Comparison of ENCODE assay signal across 8 mouse cellular contexts in the genomic region with DNA sequence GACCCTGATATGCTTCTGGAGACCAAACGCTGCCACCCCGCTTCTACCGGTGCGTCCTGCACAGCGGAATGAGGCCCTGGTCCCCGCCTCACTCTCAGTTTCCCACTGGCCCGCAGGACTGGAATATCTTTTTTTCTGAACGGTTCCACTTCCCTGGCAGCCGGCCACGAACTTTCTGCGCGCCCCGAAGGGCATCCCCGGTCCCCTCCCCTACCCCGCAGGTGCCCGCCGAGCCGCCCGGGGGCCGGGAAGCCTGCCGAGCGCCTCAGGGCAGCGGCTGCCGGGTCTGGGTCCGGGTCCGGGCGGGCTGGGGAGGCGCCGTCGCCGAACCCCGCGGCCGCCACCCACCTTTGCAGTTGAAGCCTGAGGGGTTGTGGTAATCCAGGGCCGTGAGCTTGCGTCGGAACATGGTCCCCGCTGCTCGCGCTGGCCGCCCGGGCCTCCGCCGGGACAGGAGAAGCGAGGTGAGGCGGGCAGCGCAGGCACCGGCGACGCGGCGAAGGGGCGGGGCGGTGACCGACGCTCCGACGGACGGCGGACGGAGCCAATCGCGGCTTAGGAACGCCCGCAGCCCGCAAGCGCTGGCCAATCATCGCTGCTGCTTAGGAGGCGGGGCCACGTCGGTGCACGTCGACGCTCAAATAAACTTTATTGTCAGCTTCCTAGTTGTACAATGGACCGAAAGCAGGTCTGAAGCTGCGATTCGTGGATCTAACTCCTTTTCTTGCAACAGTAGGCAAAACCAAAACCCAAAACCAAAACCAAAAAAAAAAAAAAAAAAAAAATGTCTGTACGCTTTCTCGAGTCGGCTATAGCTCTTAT. TPM values are rescaled to one million over a fixed set of nuclear protein-coding genes. Genes with fewer than 3 reads are reported as not detected.
DNase-seq lines count a peak whose midpoint lies in the region; ATAC-seq and TF ChIP-seq lines count a peak whose summit lies in the region.

A gene (minus strand): TSS at position 504 of the 822 bp plus-strand sequence.

- peak within 1 kb of the TSS; percentile 97 for H3K9ac ChIP-seq in embryonic facial prominence, embryonic 13.5 days
- peak within 1 kb of the TSS; percentile 95 for H3K9ac ChIP-seq in limb, embryonic 12.5 days (replicated peaks)
- peak within 1 kb of the TSS; percentile 69 for H3K9ac ChIP-seq in midbrain, embryonic 15.5 days

- ATAC-seq in embryonic facial prominence, embryonic 13.5 days (ENCODE audit: insufficient number of reproducible peaks, insufficient read depth, low FRiP score, low TSS enrichment, low read depth): peak; percentile 96
- peak; percentile 97 for ATAC-seq in limb, embryonic 12.5 days (ENCODE audit: insufficient number of reproducible peaks, insufficient read depth, low FRiP score, low TSS enrichment, low read depth)
- peak; percentile 99 for ATAC-seq in midbrain, embryonic 15.5 days (replicated peaks)

- TF ChIP-seq CTCF in kidney, adult 2 months (conservative IDR thresholded peaks at IDR 0.05; ENCODE audit: insufficient read depth, insufficient read length, low read depth, low read length): no peak
- TF ChIP-seq CTCF in spleen, adult 2 months (IDR thresholded peaks at IDR 0.05; ENCODE audit: extremely low read depth, insufficient read depth, insufficient read length, insufficient replicate concordance): no peak

- peak within 1 kb of the TSS; percentile 84 for H3K27ac ChIP-seq in embryonic facial prominence, embryonic 13.5 days
- H3K27ac ChIP-seq in kidney, adult 2 months (ENCODE audit: insufficient read depth, low read depth, low read length): peak within 1 kb of the TSS; percentile 54
- H3K27ac ChIP-seq in limb, embryonic 12.5 days: peak within 1 kb of the TSS; percentile 77
- H3K27ac ChIP-seq in midbrain, embryonic 15.5 days: peak within 1 kb of the TSS; percentile 77
- H3K27ac ChIP-seq in spleen, adult 2 months (ENCODE audit: insufficient read depth, low read length): peak within 1 kb of the TSS; percentile 63

- DNase-seq in 3134 (ENCODE audit: extremely low read depth, insufficient read length, low spot score): peak; percentile 93
- DNase-seq in adrenal gland, postnatal 36 days: peak; percentile 95 to 97
- peak; percentile 94 to 95 for DNase-seq in heart, adult 18-20 months
- peak; percentile 96 for DNase-seq in kidney, adult 2 months
- DNase-seq in spleen, adult 2 months (ENCODE audit: low read depth in 1 of 2, low spot score in 2 of 2): peak; percentile 91 to 92

- no peaks in the 10 kb centered on the region for H3K27me3 ChIP-seq in embryonic facial prominence, embryonic 13.5 days
- no peaks in the 10 kb centered on the region for H3K27me3 ChIP-seq in kidney, adult 2 months (replicated peaks; ENCODE audit: control insufficient read depth, insufficient read depth, low read length)
- H3K27me3 ChIP-seq in limb, embryonic 12.5 days: 0 out of 2 replicates have a peak, but pooled peaks cover 6% of the 10 kb centered on the region
- H3K27me3 ChIP-seq in midbrain, embryonic 15.5 days (replicated peaks): no peaks in the 10 kb centered on the region
- no peaks in the 10 kb centered on the region for H3K27me3 ChIP-seq in spleen, adult 2 months (ENCODE audit: control insufficient read depth, insufficient read depth, low read length)

- H3K4me2 ChIP-seq in embryonic facial prominence, embryonic 13.5 days: peak within 1 kb of the TSS; percentile 77
- H3K4me2 ChIP-seq in limb, embryonic 12.5 days: peak within 1 kb of the TSS; percentile 74
- H3K4me2 ChIP-seq in midbrain, embryonic 15.5 days: peak within 1 kb of the TSS; percentile 77

- peak within 1 kb of the TSS; percentile 75 for H3K4me3 ChIP-seq in embryonic facial prominence, embryonic 13.5 days
- peak within 1 kb of the TSS; percentile 73 for H3K4me3 ChIP-seq in kidney, adult 2 months (ENCODE audit: insufficient read depth, low read depth, low read length)
- H3K4me3 ChIP-seq in limb, embryonic 12.5 days (replicated peaks): peak within 1 kb of the TSS; percentile 98
- H3K4me3 ChIP-seq in midbrain, embryonic 15.5 days: peak within 1 kb of the TSS; percentile 96
- peak within 1 kb of the TSS; percentile 81 for H3K4me3 ChIP-seq in spleen, adult 2 months (ENCODE audit: extremely low read depth, insufficient read depth, insufficient read length)

- peaks cover 30% of the 10 kb centered on the region for H3K36me3 ChIP-seq in embryonic facial prominence, embryonic 13.5 days
- no peaks in the 10 kb centered on the region; the same call in 1 of the 2 replicates for H3K36me3 ChIP-seq in kidney, adult 2 months (ENCODE audit: control insufficient read depth, insufficient read depth, low read length)
- H3K36me3 ChIP-seq in limb, embryonic 12.5 days: peaks cover 30% of the 10 kb centered on the region
- H3K36me3 ChIP-seq in midbrain, embryonic 15.5 days (replicated peaks): peaks cover 21% of the 10 kb centered on the region
- H3K36me3 ChIP-seq in spleen, adult 2 months (ENCODE audit: control insufficient read depth, insufficient read depth, low read length): peaks cover 10% of the 10 kb centered on the region

- under 1% methylated on average over 80 of the region's 80 CpGs for WGBS in embryonic facial prominence, embryonic 13.5 days
- under 1% methylated on average over 80 of the region's 80 CpGs for WGBS in kidney, adult 2 months
- WGBS in limb, embryonic 12.5 days: under 1% methylated on average over 79 of the region's 80 CpGs
- WGBS in midbrain, embryonic 15.5 days: under 1% methylated on average over 80 of the region's 80 CpGs
- under 1% methylated on average over 79 of the region's 80 CpGs for WGBS in spleen, adult 2 months

- no peaks in the 10 kb centered on the region for H3K9me3 ChIP-seq in embryonic facial prominence, embryonic 13.5 days
- no peaks in the 10 kb centered on the region for H3K9me3 ChIP-seq in limb, embryonic 12.5 days
- no peaks in the 10 kb centered on the region for H3K9me3 ChIP-seq in midbrain, embryonic 15.5 days

- H3K4me1 ChIP-seq in embryonic facial prominence, embryonic 13.5 days: peaks cover 11% of the 10 kb centered on the region
- peaks cover 3% of the 10 kb centered on the region; the same call in 1 of the 2 replicates for H3K4me1 ChIP-seq in kidney, adult 2 months (ENCODE audit: control insufficient read depth, insufficient read depth, low read length)
- peaks cover 11% of the 10 kb centered on the region for H3K4me1 ChIP-seq in limb, embryonic 12.5 days (replicated peaks)
- H3K4me1 ChIP-seq in midbrain, embryonic 15.5 days: peaks cover 26% of the 10 kb centered on the region
- peaks cover 5% of the 10 kb centered on the region; the same call in 1 of the 2 replicates for H3K4me1 ChIP-seq in spleen, adult 2 months (ENCODE audit: control insufficient read depth, insufficient read depth, insufficient read length)

- no peak for TF ChIP-seq POLR2A in kidney, adult 2 months (IDR thresholded peaks at IDR 0.05; ENCODE audit: low read depth, low read length)
- TF ChIP-seq POLR2A in spleen, adult 2 months (IDR thresholded peaks at IDR 0.05; ENCODE audit: low read depth, low read length): no peak; the same call in 1 of the 2 replicates

RNA-seq across cellular contexts. Expression of the gene that starts here (rescaled TPM):
- total RNA-seq in adrenal gland, postnatal 36 days (2021): 10 to 100 TPM; 74.1 to 76.9 TPM
- 242 and 247 TPM in 2 replicates for polyA plus RNA-seq in embryonic facial prominence, embryonic 13.5 days (2015; fragmentation: Nextera tagmentation; extraction: Ambion mirVana)
- total RNA-seq in heart, adult 18-20 months (2021): 10 to 100 TPM; 68.5 to 70.3 TPM
- polyA plus RNA-seq in kidney, adult 2 months (2012; rRNA removed): 37.9 and 47.3 TPM in 2 replicates
- 244 TPM in 2 replicates for polyA plus RNA-seq in limb, embryonic 12.5 days (2016; fragmentation: Nextera tagmentation; extraction: Ambion mirVana)
- 135 and 137 TPM in 2 replicates for polyA plus RNA-seq in midbrain, embryonic 15.5 days (2015; fragmentation: Nextera tagmentation; extraction: Ambion mirVana)
- polyA plus RNA-seq in spleen, adult 2 months (2012; rRNA removed): 10.0 and 10.8 TPM in 2 replicates

Comparison
In these comparisons a context has a peak if more than half of its experiments do, and no peak if none do; other contexts are left out.
1. Peak in every context shown above with its lines: DNase-seq, ATAC-seq, H3K4me3 ChIP-seq and H3K27ac ChIP-seq.